Mouse (Mus musculus) liver, postnatal 0 days (tissue): ENCODE measurements at regions not wholly inside any gene's neighbourhood (a gene's known extent, or its start where the extent isn't known, plus 50 kb on each side); places are given as distances from the start of the nearest gene placed in this dataset.

Experiments
- ATAC-seq: fragments of 200-750 bp; cut with Nextera tagmentation; 2 replicates; pipeline ENCODE4 v1.8.0; 2017; ENCODE audit warnings: mild to moderate bottlenecking, moderate library complexity
- DNase-seq: peaks from one replicate; pipeline ENCODE4 v3.0.0-alpha.2; 2016
- H3K27ac ChIP-seq: fragments of 300-500 bp; sonication (generic); 2 replicates; pipeline ENCODE4 v1.5.1; 2014; ENCODE audit warnings: antibody characterized with exemption, moderate library complexity, mild to moderate bottlenecking, low read depth
- H3K27me3 ChIP-seq: fragments of 300-500 bp; sonication (generic); 2 replicates; pipeline ENCODE4 v1.6.1; 2014; ENCODE audit warnings: low read length, control low read depth, mixed read lengths; ENCODE audit not compliant: insufficient read depth
- H3K36me3 ChIP-seq: fragments of 300-500 bp; sonication (generic); replicated peaks from 2 replicates; pipeline ENCODE4 v1.6.1; 2014; ENCODE audit warnings: mild to moderate bottlenecking, control low read depth, low read length, moderate library complexity, mixed read lengths; ENCODE audit not compliant: insufficient read depth
- H3K4me1 ChIP-seq: fragments of 300-500 bp; sonication (generic); 2 replicates; pipeline ENCODE4 v1.6.1; 2014; ENCODE audit warnings: antibody characterized with exemption, mild to moderate bottlenecking, control low read depth; ENCODE audit not compliant: insufficient read depth
- H3K4me2 ChIP-seq: fragments of 300-500 bp; sonication (generic); 2 replicates; pipeline ENCODE4 v1.6.1; 2014; ENCODE audit warnings: low read depth, mild to moderate bottlenecking, low read length, moderate library complexity, mixed read lengths
- H3K4me3 ChIP-seq: fragments of 300-500 bp; sonication (generic); 2 replicates; pipeline ENCODE4 v1.5.1; 2014; ENCODE audit warnings: low read depth, low read length
- H3K9ac ChIP-seq: fragments of 300-500 bp; sonication (generic); replicated peaks from 2 replicates; pipeline ENCODE4 v1.6.1; 2014; ENCODE audit warnings: mild to moderate bottlenecking, moderate library complexity
- H3K9me3 ChIP-seq: fragments of 300-500 bp; sonication (generic); 2 replicates; pipeline ENCODE4 v1.6.1; 2016; ENCODE audit warnings: mild to moderate bottlenecking, control low read depth, low read length, mixed read lengths
- CTCF ChIP-seq: sonication (generic); IDR thresholded peaks from 2 replicates; pipeline ENCODE4 v1.5.1; 2016; ENCODE audit warnings: antibody characterized with exemption, low read depth
- EP300 ChIP-seq: IDR thresholded peaks from 2 replicates; pipeline ENCODE4 v1.6.1; 2016; ENCODE audit warnings: antibody characterized with exemption, low read depth, mild to moderate bottlenecking
- WGBS: fragments of 180-500 bp; shearing (Covaris S2); extraction: QIAGEN DNeasy Blood & Tissue Kit; methylation state at CpG from one replicate; pipeline ENCODE4 v1.1.7; 2014; ENCODE audit not compliant: insufficient replicate concordance; 5-methylcytosine and 5-hydroxymethylcytosine counted together

DNA sequence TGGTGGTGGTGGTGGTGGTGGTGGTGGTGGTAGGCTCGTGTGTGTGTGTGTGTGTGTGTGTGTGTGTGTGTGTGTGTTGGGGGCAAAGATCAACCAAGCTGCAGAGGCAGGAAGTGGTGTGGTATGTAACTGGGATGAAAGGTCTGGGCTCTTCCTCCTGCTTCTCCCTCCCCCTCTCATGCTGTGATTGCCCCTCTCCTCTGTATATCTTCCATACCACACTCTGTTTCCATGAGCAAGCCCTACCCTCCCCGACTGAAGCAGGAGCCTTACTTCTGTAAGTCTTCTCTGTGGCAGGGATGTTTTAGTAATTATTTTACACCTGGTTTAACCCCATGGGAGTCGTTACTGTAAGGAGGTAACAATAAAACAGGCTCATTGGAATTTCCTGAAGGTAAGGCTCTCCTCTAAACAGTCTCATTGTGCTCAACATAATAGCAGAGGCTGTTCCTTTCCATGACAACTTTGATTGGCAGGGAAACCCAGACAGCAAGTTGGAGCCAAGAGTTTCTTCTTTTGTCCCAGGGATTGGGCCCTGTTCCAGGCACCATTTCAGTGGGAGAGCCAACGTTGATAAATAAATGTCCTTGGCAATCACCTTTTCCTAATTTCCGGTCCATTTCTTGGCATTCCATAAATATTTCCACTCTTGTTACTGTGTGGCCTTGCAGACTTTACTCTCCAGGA, 90.2 kb upstream of the Auts2 start:
- no peaks in the 10 kb centered on the region for H3K4me1 ChIP-seq
- TF ChIP-seq EP300: no peak
- no peak for TF ChIP-seq CTCF
- no peak overlapping the region for H3K9ac ChIP-seq
- H3K4me2 ChIP-seq: no peak overlapping the region
- H3K27ac ChIP-seq: no peak overlapping the region
- H3K9me3 ChIP-seq: peaks cover 6% of the 10 kb centered on the region
- WGBS: 37% methylated on average over 5 of the region's 5 CpGs
- no peak for DNase-seq
- H3K36me3 ChIP-seq: no peaks in the 10 kb centered on the region
- no peaks in the 10 kb centered on the region for H3K27me3 ChIP-seq
- no peak for ATAC-seq
- no peak overlapping the region for H3K4me3 ChIP-seq

DNA sequence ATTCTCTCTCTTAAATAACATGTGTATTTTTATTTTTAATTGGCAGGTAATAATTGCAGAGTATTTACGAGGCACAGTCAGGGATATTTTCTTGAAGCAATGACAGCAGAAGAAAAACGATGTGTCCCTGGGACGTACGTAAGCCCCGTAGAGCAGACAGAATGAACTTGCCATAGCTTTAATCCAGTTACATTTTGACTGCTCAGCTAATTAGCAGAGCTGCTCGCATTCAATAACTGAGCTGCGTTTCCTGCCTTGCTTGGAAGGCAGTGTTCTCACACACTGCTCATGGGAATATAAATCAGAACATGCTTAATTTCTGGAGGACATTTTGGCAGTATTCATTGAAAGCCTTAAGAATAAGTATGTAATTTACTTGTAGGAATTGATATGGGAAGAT, 78.6 kb upstream of the Auts2 start:
- no peak overlapping the region for H3K4me2 ChIP-seq
- H3K4me3 ChIP-seq: no peak overlapping the region
- ATAC-seq: no peak
- no peak overlapping the region for H3K27ac ChIP-seq
- WGBS: 79% methylated on average over 7 of the region's 7 CpGs
- no peaks in the 10 kb centered on the region for H3K4me1 ChIP-seq
- TF ChIP-seq EP300: no peak
- TF ChIP-seq CTCF: no peak
- DNase-seq: no peak
- H3K9ac ChIP-seq: no peak overlapping the region
- H3K27me3 ChIP-seq: no peaks in the 10 kb centered on the region
- H3K9me3 ChIP-seq: no peaks in the 10 kb centered on the region; the same call in 1 of the 2 replicates
- no peaks in the 10 kb centered on the region for H3K36me3 ChIP-seq

DNA sequence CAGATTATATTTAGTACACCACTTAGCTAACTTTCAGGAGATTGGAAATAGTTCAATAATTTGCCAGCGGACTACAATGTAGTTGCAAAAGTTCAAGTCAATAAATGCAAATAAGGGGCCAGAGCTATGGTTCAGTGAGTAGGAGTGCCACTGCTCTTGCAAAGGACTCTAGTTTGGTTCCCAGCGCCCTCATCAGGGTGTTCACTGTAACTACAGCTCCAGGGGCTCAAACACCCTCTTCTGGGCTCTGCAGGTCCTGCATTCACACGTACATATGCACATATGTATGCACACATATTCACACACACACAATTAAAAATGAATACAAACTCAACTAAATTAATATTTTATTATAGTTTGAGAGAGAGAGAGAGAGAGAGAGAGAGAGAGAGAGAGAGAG, 74.1 kb upstream of the Auts2 start:
- TF ChIP-seq CTCF (no peak), EP300 (no peak)
- DNase-seq (no peak), ATAC-seq (no peak)
- no peak overlapping the region for H3K27ac ChIP-seq
- no peak overlapping the region for H3K4me2 ChIP-seq
- no peaks in the 10 kb centered on the region for H3K4me1 ChIP-seq
- no peaks in the 10 kb centered on the region; the same call in 1 of the 2 replicates for H3K9me3 ChIP-seq
- no peak overlapping the region for H3K9ac ChIP-seq
- WGBS: 64% methylated on average over 3 of the region's 3 CpGs
- no peaks in the 10 kb centered on the region for H3K36me3 ChIP-seq
- H3K4me3 ChIP-seq: no peak overlapping the region
- H3K27me3 ChIP-seq: no peaks in the 10 kb centered on the region

DNA sequence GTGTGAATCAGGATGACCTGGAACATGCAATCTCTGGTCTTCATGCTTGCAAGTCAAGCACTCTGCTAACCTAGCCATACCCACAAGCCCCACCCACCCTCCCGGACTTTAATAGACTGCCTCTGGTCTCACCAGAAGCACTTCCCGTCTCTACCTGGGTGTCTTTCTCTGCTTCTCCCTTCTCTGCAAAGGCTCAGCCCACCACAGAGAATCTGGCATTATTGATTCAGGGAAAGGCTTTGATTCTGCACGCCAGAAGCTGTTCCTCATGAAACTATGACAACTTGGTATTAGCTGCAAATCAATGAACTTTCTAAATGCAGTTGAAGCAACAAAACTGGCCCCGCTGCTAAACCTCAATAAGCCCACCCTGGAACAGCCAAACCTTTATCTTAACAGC, 66.1 kb upstream of the Auts2 start:
- no peak for ATAC-seq
- TF ChIP-seq CTCF (no peak), EP300 (no peak)

DNA sequence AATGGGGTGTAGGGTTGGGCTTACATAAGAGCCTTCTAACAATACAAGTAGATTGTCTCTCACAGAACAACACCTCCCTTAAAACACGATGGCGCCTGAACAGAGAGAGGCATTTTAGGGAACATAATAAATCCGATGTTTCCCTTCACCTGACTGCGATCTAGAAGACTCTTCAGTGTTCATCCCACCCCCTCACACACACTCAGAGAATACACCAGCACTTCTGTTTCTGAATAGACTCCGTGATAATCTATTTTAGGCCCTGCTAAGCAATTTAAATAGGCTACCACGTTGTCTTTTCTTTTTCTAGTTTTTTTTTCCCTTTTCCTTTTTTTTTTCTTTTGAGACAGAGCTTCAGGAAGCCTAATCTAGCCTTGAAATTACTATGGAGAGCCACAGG, 63.1 kb upstream of the Auts2 start:
- H3K27me3 ChIP-seq: no peaks in the 10 kb centered on the region
- ATAC-seq: no peak
- no peak overlapping the region for H3K4me3 ChIP-seq
- no peaks in the 10 kb centered on the region for H3K9me3 ChIP-seq
- no peaks in the 10 kb centered on the region for H3K36me3 ChIP-seq
- no peak overlapping the region for H3K27ac ChIP-seq
- no peaks in the 10 kb centered on the region for H3K4me1 ChIP-seq
- no peak overlapping the region for H3K4me2 ChIP-seq
- no peak for DNase-seq
- TF ChIP-seq EP300 (no peak), CTCF (no peak)
- no peak overlapping the region for H3K9ac ChIP-seq
- 61% methylated on average over 6 of the region's 6 CpGs for WGBS

More for the DNA sequence above, 66.1 kb upstream of the Auts2 start:
- Histone ChIP-seq H3K9me3 (no peaks in the 10 kb centered on the region), H3K4me2 (no peak overlapping the region), H3K36me3 (no peaks in the 10 kb centered on the region), H3K4me3 (no peak overlapping the region), H3K9ac (no peak overlapping the region), H3K27me3 (no peaks in the 10 kb centered on the region), H3K27ac (no peak overlapping the region), H3K4me1 (no peaks in the 10 kb centered on the region)
- DNase-seq: no peak
- WGBS: 52% methylated on average over 4 of the region's 4 CpGs

DNA sequence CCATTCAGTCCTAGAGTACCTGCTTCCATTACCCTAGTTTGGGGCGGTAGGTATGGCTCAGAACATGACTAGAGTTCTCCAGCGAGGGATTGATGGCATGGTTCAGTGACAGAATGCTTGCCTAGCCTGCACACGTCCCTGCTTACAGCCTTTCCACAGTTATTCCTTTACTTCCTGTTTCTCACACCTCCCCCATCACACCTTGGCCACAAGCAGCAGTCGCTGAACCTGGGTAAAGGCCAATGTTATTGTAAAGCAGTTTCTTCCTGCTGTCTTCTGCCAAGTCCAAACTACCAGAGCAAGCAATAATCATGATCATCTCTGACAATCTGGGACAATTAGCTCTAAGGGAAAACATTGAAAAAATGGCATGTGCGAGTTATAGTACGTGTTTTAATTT, 51.7 kb upstream of the Auts2 start:
- H3K9me3 ChIP-seq: no peaks in the 10 kb centered on the region
- no peaks in the 10 kb centered on the region for H3K36me3 ChIP-seq
- DNase-seq (no peak), ATAC-seq (no peak)
- no peak overlapping the region for H3K4me2 ChIP-seq
- TF ChIP-seq CTCF (no peak), EP300 (no peak)
- no peaks in the 10 kb centered on the region for H3K4me1 ChIP-seq
- no peak overlapping the region for H3K4me3 ChIP-seq
- H3K9ac ChIP-seq: no peak overlapping the region
- no peaks in the 10 kb centered on the region for H3K27me3 ChIP-seq
- H3K27ac ChIP-seq: no peak overlapping the region
- WGBS: 57% methylated on average over 6 of the region's 6 CpGs
